Mouse (Mus musculus): ENCODE measurements around the gene Hcfc1r1. TPM values are rescaled to one million over a fixed set of nuclear protein-coding genes. Genes with fewer than 3 reads are reported as not detected.

Gene Hcfc1r1
- polyA plus RNA-seq, 1 experiment = 199 TPM

DNA sequence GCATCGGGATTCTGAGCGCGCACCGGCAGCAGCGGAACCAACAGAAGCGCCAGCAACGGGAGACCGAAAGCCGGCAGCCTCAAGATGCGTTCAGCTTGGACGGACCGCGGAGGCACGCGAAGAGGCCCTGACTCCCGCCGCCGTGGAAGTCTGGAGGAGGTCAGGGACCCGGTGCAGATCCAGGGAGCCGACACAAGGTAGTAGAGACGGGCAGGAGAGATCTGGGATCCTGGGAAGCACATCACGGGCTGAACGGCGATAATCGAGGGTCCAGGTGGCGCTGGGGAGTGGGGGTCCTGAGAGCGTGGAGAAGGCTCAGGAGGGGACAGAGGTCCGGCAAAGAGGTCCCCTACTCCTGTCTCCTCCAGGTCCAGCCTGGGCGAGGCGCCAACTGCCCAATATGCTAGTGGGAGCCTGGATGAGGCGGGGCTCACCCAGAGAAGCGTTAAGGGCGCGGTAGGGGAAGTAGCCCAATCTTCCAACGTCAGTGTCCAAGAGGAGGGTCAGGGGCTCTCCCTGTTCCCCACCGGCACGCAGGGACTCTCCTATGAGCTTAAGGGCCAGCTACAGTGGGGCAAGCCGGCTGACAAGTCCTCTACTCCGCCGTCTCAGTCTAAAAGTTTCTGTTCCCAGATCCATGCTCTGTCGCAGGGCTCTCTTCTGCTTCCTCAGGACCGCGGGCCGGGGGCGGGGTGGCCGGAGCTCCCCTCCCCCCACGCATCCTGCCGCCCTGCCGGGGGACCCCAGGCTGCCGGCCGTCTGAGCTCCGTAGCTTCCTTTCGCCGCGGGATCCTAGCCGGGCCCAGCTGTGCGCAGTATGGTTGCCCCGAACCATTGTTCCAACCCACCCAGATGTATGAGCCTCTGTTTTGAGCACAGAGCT is 28.5 kb upstream of the Hcfc1r1 start, which contains the start of gene Mmp25:
Gene Mmp25, minus strand, starts transcription at position 665 of the 883 bp plus-strand sequence.
- Histone ChIP-seq H3K79me2 (ENCODE audit: control insufficient read depth, insufficient read depth) (no peaks in the 10 kb centered on the region), H3K4me2 (ENCODE audit: low read depth) (no peak within 1 kb of the TSS), H3K36me3 (ENCODE audit: control insufficient read depth, insufficient read depth) (no peaks in the 10 kb centered on the region), H3K4me3 (no peak within 1 kb of the TSS), H3K27me3 (ENCODE audit: control insufficient read depth, insufficient read depth, insufficient read length) (peaks cover 24% of the 10 kb centered on the region), H3ac (ENCODE audit: control insufficient read depth, insufficient read length) (no peak within 1 kb of the TSS)
- TF ChIP-seq MYOD1 (IDR thresholded peaks at IDR 0.05; ENCODE audit: control insufficient read depth in 1 of 3, insufficient read length in 2 of 3, low read depth in 2 of 3) (no peak), TCF3 (IDR thresholded peaks at IDR 0.05; ENCODE audit: insufficient read length, low read depth) (no peak)

DNA sequence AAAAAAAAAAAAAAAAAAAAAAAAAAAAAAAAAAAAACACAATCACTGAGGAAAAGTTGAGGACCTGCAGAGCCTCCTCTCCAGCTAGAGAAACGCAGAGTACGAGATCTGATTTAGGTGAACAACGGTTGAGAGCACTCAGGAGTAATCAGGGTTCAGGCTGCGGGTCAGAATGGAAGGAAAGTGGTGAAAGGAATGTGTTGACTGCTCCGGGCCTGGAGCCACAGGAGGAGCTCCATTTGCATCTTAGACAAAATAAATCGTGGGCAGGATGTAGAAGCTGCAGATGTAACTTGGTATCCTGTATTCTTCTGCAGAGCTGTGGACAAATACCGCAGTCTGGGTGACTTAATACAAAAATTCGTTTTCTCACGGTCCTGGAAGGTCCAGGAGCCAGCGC is 27.5 kb upstream of the Hcfc1r1 start:
- Histone ChIP-seq H3K79me2 (ENCODE audit: control insufficient read depth, insufficient read depth) (no peaks in the 10 kb centered on the region), H3K4me3 (no peak overlapping the region), H3ac (ENCODE audit: control insufficient read depth, insufficient read length) (no peak overlapping the region), H3K4me2 (ENCODE audit: low read depth) (no peak overlapping the region), H3K36me3 (ENCODE audit: control insufficient read depth, insufficient read depth) (no peaks in the 10 kb centered on the region), H3K27me3 (ENCODE audit: control insufficient read depth, insufficient read depth, insufficient read length) (peaks cover 24% of the 10 kb centered on the region)
- TF ChIP-seq USF1 (IDR thresholded peaks at IDR 0.05; ENCODE audit: low read depth) = no peak
- TF ChIP-seq MAX (IDR thresholded peaks at IDR 0.05; ENCODE audit: low read depth) = no peak
- TF ChIP-seq TCF3 (IDR thresholded peaks at IDR 0.05; ENCODE audit: insufficient read length, low read depth) = no peak
- no peak for TF ChIP-seq MYOG (IDR thresholded peaks at IDR 0.05; ENCODE audit: control insufficient read depth in 1 of 3, insufficient read depth in 1 of 3, insufficient read length in 2 of 3, low read depth in 2 of 3)
- no peak for TF ChIP-seq SRF (IDR thresholded peaks at IDR 0.05; ENCODE audit: control insufficient read depth, insufficient read length, low read depth)
- no peak for TF ChIP-seq POLR2AphosphoS2 (IDR thresholded peaks at IDR 0.05; ENCODE audit: insufficient read length, low read depth)
- no peak for TF ChIP-seq TCF12 (IDR thresholded peaks at IDR 0.05; ENCODE audit: insufficient read depth, poor library complexity, severe bottlenecking)
- TF ChIP-seq MYOD1 (IDR thresholded peaks at IDR 0.05; ENCODE audit: control insufficient read depth in 1 of 3, insufficient read length in 2 of 3, low read depth in 2 of 3) = no peak
- TF ChIP-seq REST (IDR thresholded peaks at IDR 0.05; ENCODE audit: insufficient read depth, insufficient read length) = no peak
- no peak for TF ChIP-seq POLR2A (IDR thresholded peaks at IDR 0.05; ENCODE audit: insufficient read length, low read depth)
- no peak for TF ChIP-seq CEBPB (IDR thresholded peaks at IDR 0.05; ENCODE audit: insufficient read depth, poor library complexity, severe bottlenecking)
- no peak for TF ChIP-seq E2F4 (IDR thresholded peaks at IDR 0.05; ENCODE audit: insufficient read depth)

- no peak overlapping the region for H3ac ChIP-seq (ENCODE audit: control insufficient read depth, insufficient read length)
- TF ChIP-seq USF1 (IDR thresholded peaks at IDR 0.05; ENCODE audit: low read depth) (no peak), MYOD1 (IDR thresholded peaks at IDR 0.05; ENCODE audit: control insufficient read depth in 1 of 3, insufficient read length in 2 of 3, low read depth in 2 of 3) (no peak), CEBPB (IDR thresholded peaks at IDR 0.05; ENCODE audit: insufficient read depth, poor library complexity, severe bottlenecking) (no peak), SRF (IDR thresholded peaks at IDR 0.05; ENCODE audit: control insufficient read depth, insufficient read length, low read depth) (no peak), POLR2AphosphoS2 (IDR thresholded peaks at IDR 0.05; ENCODE audit: insufficient read length, low read depth) (no peak), REST (IDR thresholded peaks at IDR 0.05; ENCODE audit: insufficient read depth, insufficient read length) (no peak), TCF3 (IDR thresholded peaks at IDR 0.05; ENCODE audit: insufficient read length, low read depth) (no peak), MYOG (IDR thresholded peaks at IDR 0.05; ENCODE audit: control insufficient read depth in 1 of 3, insufficient read depth in 1 of 3, insufficient read length in 2 of 3, low read depth in 2 of 3) (no peak), E2F4 (IDR thresholded peaks at IDR 0.05; ENCODE audit: insufficient read depth) (no peak), POLR2A (IDR thresholded peaks at IDR 0.05; ENCODE audit: insufficient read length, low read depth) (no peak), MAX (IDR thresholded peaks at IDR 0.05; ENCODE audit: low read depth) (no peak), TCF12 (IDR thresholded peaks at IDR 0.05; ENCODE audit: insufficient read depth, poor library complexity, severe bottlenecking) (no peak)
- H3K4me3 ChIP-seq = no peak overlapping the region
- H3K4me2 ChIP-seq (ENCODE audit: low read depth) = no peak overlapping the region
- peaks cover 10% of the 10 kb centered on the region for H3K27me3 ChIP-seq (ENCODE audit: control insufficient read depth, insufficient read depth, insufficient read length)
- no peaks in the 10 kb centered on the region for H3K79me2 ChIP-seq (ENCODE audit: control insufficient read depth, insufficient read depth)
- no peaks in the 10 kb centered on the region for H3K36me3 ChIP-seq (ENCODE audit: control insufficient read depth, insufficient read depth)
These were observed 22.0 kb upstream of the Hcfc1r1 start for GRCm38 (mm10) chr17:23651363-23651762.

GRCm38 (mm10) chr17:23653324-23653723 is 20.1 kb upstream of the Hcfc1r1 start:
- Histone ChIP-seq H3K4me2 (ENCODE audit: low read depth) (no peak overlapping the region), H3K27me3 (ENCODE audit: control insufficient read depth, insufficient read depth, insufficient read length) (no peaks in the 10 kb centered on the region), H3K4me3 (no peak overlapping the region), H3K36me3 (ENCODE audit: control insufficient read depth, insufficient read depth) (no peaks in the 10 kb centered on the region), H3K79me2 (ENCODE audit: control insufficient read depth, insufficient read depth) (no peaks in the 10 kb centered on the region), H3ac (ENCODE audit: control insufficient read depth, insufficient read length) (no peak overlapping the region)
- TF ChIP-seq MAX (IDR thresholded peaks at IDR 0.05; ENCODE audit: low read depth) (no peak), E2F4 (IDR thresholded peaks at IDR 0.05; ENCODE audit: insufficient read depth) (no peak), TCF3 (IDR thresholded peaks at IDR 0.05; ENCODE audit: insufficient read length, low read depth) (no peak), CEBPB (IDR thresholded peaks at IDR 0.05; ENCODE audit: insufficient read depth, poor library complexity, severe bottlenecking) (no peak), POLR2AphosphoS2 (IDR thresholded peaks at IDR 0.05; ENCODE audit: insufficient read length, low read depth) (no peak), POLR2A (IDR thresholded peaks at IDR 0.05; ENCODE audit: insufficient read length, low read depth) (no peak), SRF (IDR thresholded peaks at IDR 0.05; ENCODE audit: control insufficient read depth, insufficient read length, low read depth) (no peak), TCF12 (IDR thresholded peaks at IDR 0.05; ENCODE audit: insufficient read depth, poor library complexity, severe bottlenecking) (no peak), USF1 (IDR thresholded peaks at IDR 0.05; ENCODE audit: low read depth) (no peak), MYOG (IDR thresholded peaks at IDR 0.05; ENCODE audit: control insufficient read depth in 1 of 3, insufficient read depth in 1 of 3, insufficient read length in 2 of 3, low read depth in 2 of 3) (no peak), REST (IDR thresholded peaks at IDR 0.05; ENCODE audit: insufficient read depth, insufficient read length) (no peak), MYOD1 (IDR thresholded peaks at IDR 0.05; ENCODE audit: control insufficient read depth in 1 of 3, insufficient read length in 2 of 3, low read depth in 2 of 3) (no peak)

Measured in myocyte (in vitro differentiated cells).